Mouse (Mus musculus): Measurements from ENCODE around the gene Nfe2l3. TPM values are rescaled to one million over a fixed set of nuclear protein-coding genes. Genes with fewer than 3 reads are reported as not detected.

The Nfe2l3 gene
- polyA plus RNA-seq, 1 experiment from 2014 or later, result 4.0 TPM

- Histone ChIP-seq H3K4me2 (ENCODE audit: low read depth, low read length) (no peak overlapping the region), H3K4me1 (ENCODE audit: control insufficient read depth, insufficient read depth, low read length) (peaks cover 16% of the 10 kb centered on the region), H3K27ac (replicated peaks; ENCODE audit: low read depth, low read length) (no peak overlapping the region), H3K4me3 (ENCODE audit: low read depth, low read length) (no peak overlapping the region), H3K27me3 (replicated peaks; ENCODE audit: control insufficient read depth, insufficient read depth, low read length) (no peaks in the 10 kb centered on the region), H3K36me3 (ENCODE audit: control insufficient read depth, insufficient read depth, low read length) (no peaks in the 10 kb centered on the region), H3K9ac (ENCODE audit: low read depth, low read length) (no peak overlapping the region), H3K9me3 (ENCODE audit: control insufficient read depth, low read length) (no peaks in the 10 kb centered on the region)
- 68% methylated on average over 9 of the region's 9 CpGs for WGBS
- DNase-seq (ENCODE audit: low spot score) (no peak), ATAC-seq (ENCODE audit: low read depth) (no peak)
Measured at GRCm38 (mm10) chr6:51395486-51395885, 37.0 kb upstream of the Nfe2l3 start.

GRCm38 (mm10) chr6:51399113-51399518, 33.4 kb upstream of the Nfe2l3 start:
- DNase-seq (ENCODE audit: low spot score), result peak; percentile 70
- Histone ChIP-seq H3K4me2 (ENCODE audit: low read depth, low read length) (no peak overlapping the region), H3K36me3 (ENCODE audit: control insufficient read depth, insufficient read depth, low read length) (no peaks in the 10 kb centered on the region), H3K9ac (ENCODE audit: low read depth, low read length) (no peak overlapping the region), H3K27me3 (replicated peaks; ENCODE audit: control insufficient read depth, insufficient read depth, low read length) (no peaks in the 10 kb centered on the region), H3K9me3 (ENCODE audit: control insufficient read depth, low read length) (no peaks in the 10 kb centered on the region), H3K4me1 (ENCODE audit: control insufficient read depth, insufficient read depth, low read length) (peaks cover 11% of the 10 kb centered on the region), H3K27ac (replicated peaks; ENCODE audit: low read depth, low read length) (no peak overlapping the region), H3K4me3 (ENCODE audit: low read depth, low read length) (no peak overlapping the region)
- 24% methylated on average over 6 of the region's 6 CpGs for WGBS
- ATAC-seq (ENCODE audit: low read depth), result peak; percentile 56

- Histone ChIP-seq H3K4me1 (ENCODE audit: control insufficient read depth, insufficient read depth, low read length) (peaks cover 6% of the 10 kb centered on the region; the same call in 1 of the 2 replicates), H3K9me3 (ENCODE audit: control insufficient read depth, low read length) (no peaks in the 10 kb centered on the region), H3K27ac (replicated peaks; ENCODE audit: low read depth, low read length) (0 out of 2 replicates have a peak overlapping the region, but pooled peaks have one; percentile 11), H3K9ac (ENCODE audit: low read depth, low read length) (no peak overlapping the region), H3K36me3 (ENCODE audit: control insufficient read depth, insufficient read depth, low read length) (no peaks in the 10 kb centered on the region), H3K4me3 (ENCODE audit: low read depth, low read length) (no peak overlapping the region), H3K27me3 (replicated peaks; ENCODE audit: control insufficient read depth, insufficient read depth, low read length) (no peaks in the 10 kb centered on the region), H3K4me2 (ENCODE audit: low read depth, low read length) (0 out of 2 replicates have a peak overlapping the region, but pooled peaks have one; percentile 11)
- WGBS, result 50% methylated on average over 6 of the region's 6 CpGs
- ATAC-seq (ENCODE audit: low read depth) (peak; percentile 88), DNase-seq (ENCODE audit: low spot score) (peak; percentile 85)
Measured at GRCm38 (mm10) chr6:51401294-51401693, 31.2 kb upstream of the Nfe2l3 start.

GRCm38 (mm10) chr6:51403598-51403997, 28.9 kb upstream of the Nfe2l3 start:
- Histone ChIP-seq H3K4me1 (ENCODE audit: control insufficient read depth, insufficient read depth, low read length) (peaks cover 6% of the 10 kb centered on the region; the same call in 1 of the 2 replicates), H3K9ac (ENCODE audit: low read depth, low read length) (no peak overlapping the region), H3K27me3 (replicated peaks; ENCODE audit: control insufficient read depth, insufficient read depth, low read length) (no peaks in the 10 kb centered on the region), H3K27ac (replicated peaks; ENCODE audit: low read depth, low read length) (no peak overlapping the region), H3K9me3 (ENCODE audit: control insufficient read depth, low read length) (no peaks in the 10 kb centered on the region), H3K36me3 (ENCODE audit: control insufficient read depth, insufficient read depth, low read length) (no peaks in the 10 kb centered on the region), H3K4me3 (ENCODE audit: low read depth, low read length) (no peak overlapping the region), H3K4me2 (ENCODE audit: low read depth, low read length) (no peak overlapping the region)
- ATAC-seq (ENCODE audit: low read depth) (no peak), DNase-seq (ENCODE audit: low spot score) (no peak)
- WGBS, result 88% methylated on average over 5 of the region's 5 CpGs

GRCm38 (mm10) chr6:51404502-51404901, 28.0 kb upstream of the Nfe2l3 start:
- Histone ChIP-seq H3K4me2 (ENCODE audit: low read depth, low read length) (no peak overlapping the region), H3K4me1 (ENCODE audit: control insufficient read depth, insufficient read depth, low read length) (no peaks in the 10 kb centered on the region), H3K27ac (replicated peaks; ENCODE audit: low read depth, low read length) (no peak overlapping the region), H3K27me3 (replicated peaks; ENCODE audit: control insufficient read depth, insufficient read depth, low read length) (no peaks in the 10 kb centered on the region), H3K36me3 (ENCODE audit: control insufficient read depth, insufficient read depth, low read length) (no peaks in the 10 kb centered on the region), H3K9me3 (ENCODE audit: control insufficient read depth, low read length) (no peaks in the 10 kb centered on the region), H3K9ac (ENCODE audit: low read depth, low read length) (no peak overlapping the region), H3K4me3 (ENCODE audit: low read depth, low read length) (no peak overlapping the region)
- no peak for DNase-seq (ENCODE audit: low spot score)
- 64% methylated on average over 4 of the region's 4 CpGs for WGBS
- no peak for ATAC-seq (ENCODE audit: low read depth)

GRCm38 (mm10) chr6:51416433-51416832, 16.0 kb upstream of the Nfe2l3 start:
- no peak overlapping the region for H3K4me2 ChIP-seq (ENCODE audit: low read depth, low read length)
- 0 out of 2 replicates have a peak, but pooled peaks cover 2% of the 10 kb centered on the region for H3K9me3 ChIP-seq (ENCODE audit: control insufficient read depth, low read length)
- H3K4me1 ChIP-seq (ENCODE audit: control insufficient read depth, insufficient read depth, low read length), result no peaks in the 10 kb centered on the region
- no peak overlapping the region for H3K9ac ChIP-seq (ENCODE audit: low read depth, low read length)
- no peak for DNase-seq (ENCODE audit: low spot score)
- no peak for ATAC-seq (ENCODE audit: low read depth)
- 45% methylated on average over 1 of the region's 1 CpGs for WGBS
- no peak overlapping the region for H3K4me3 ChIP-seq (ENCODE audit: low read depth, low read length)
- no peak overlapping the region for H3K27ac ChIP-seq (replicated peaks; ENCODE audit: low read depth, low read length)
- no peaks in the 10 kb centered on the region for H3K27me3 ChIP-seq (replicated peaks; ENCODE audit: control insufficient read depth, insufficient read depth, low read length)
- H3K36me3 ChIP-seq (ENCODE audit: control insufficient read depth, insufficient read depth, low read length), result no peaks in the 10 kb centered on the region

GRCm38 (mm10) chr6:51417306-51417936, 15.0 kb upstream of the Nfe2l3 start:
- H3K36me3 ChIP-seq (ENCODE audit: control insufficient read depth, insufficient read depth, low read length), result no peaks in the 10 kb centered on the region
- no peaks in the 10 kb centered on the region for H3K27me3 ChIP-seq (replicated peaks; ENCODE audit: control insufficient read depth, insufficient read depth, low read length)
- no peaks in the 10 kb centered on the region for H3K4me1 ChIP-seq (ENCODE audit: control insufficient read depth, insufficient read depth, low read length)
- no peak overlapping the region for H3K9ac ChIP-seq (ENCODE audit: low read depth, low read length)
- DNase-seq (ENCODE audit: low spot score) (no peak), ATAC-seq (ENCODE audit: low read depth) (no peak)
- H3K27ac ChIP-seq (replicated peaks; ENCODE audit: low read depth, low read length), result no peak overlapping the region
- H3K4me2 ChIP-seq (ENCODE audit: low read depth, low read length), result no peak overlapping the region
- H3K4me3 ChIP-seq (ENCODE audit: low read depth, low read length), result no peak overlapping the region
- no peaks in the 10 kb centered on the region for H3K9me3 ChIP-seq (ENCODE audit: control insufficient read depth, low read length)
- WGBS, result 78% methylated on average over 4 of the region's 4 CpGs

- H3K4me2 ChIP-seq (ENCODE audit: low read depth, low read length), result no peak overlapping the region
- no peak overlapping the region for H3K4me3 ChIP-seq (ENCODE audit: low read depth, low read length)
- H3K36me3 ChIP-seq (ENCODE audit: control insufficient read depth, insufficient read depth, low read length), result no peaks in the 10 kb centered on the region
- H3K27ac ChIP-seq (replicated peaks; ENCODE audit: low read depth, low read length), result no peak overlapping the region
- DNase-seq (ENCODE audit: low spot score) (no peak), ATAC-seq (ENCODE audit: low read depth) (no peak)
- no peak overlapping the region for H3K9ac ChIP-seq (ENCODE audit: low read depth, low read length)
- 0 out of 2 replicates have a peak, but pooled peaks cover 3% of the 10 kb centered on the region for H3K9me3 ChIP-seq (ENCODE audit: control insufficient read depth, low read length)
- no peaks in the 10 kb centered on the region for H3K27me3 ChIP-seq (replicated peaks; ENCODE audit: control insufficient read depth, insufficient read depth, low read length)
- no peaks in the 10 kb centered on the region for H3K4me1 ChIP-seq (ENCODE audit: control insufficient read depth, insufficient read depth, low read length)
- 43% methylated on average over 11 of the region's 11 CpGs for WGBS
Measured at GRCm38 (mm10) chr6:51423466-51424122, 8.9 kb upstream of the Nfe2l3 start.

All from embryonic facial prominence, embryonic 14.5 days (tissue).